Mouse (Mus musculus) effector memory CD4-positive, alpha-beta T cell, adult 7 months (primary cell): ENCODE measurements around the gene Olfr622. TPM values are rescaled to one million over a fixed set of nuclear protein-coding genes. Genes with fewer than 3 reads are reported as not detected.

Experiments used
- polyA plus RNA-seq: library from polyadenylated mRNA; unstranded; fragments of 100-300 nt; shearing (Covaris generic); gene quantifications from one replicate; pipeline ENCODE4 v1.2.1, GENCODE M21; 2017

The Olfr622 gene
- polyA plus RNA-seq: not detected

DNA sequence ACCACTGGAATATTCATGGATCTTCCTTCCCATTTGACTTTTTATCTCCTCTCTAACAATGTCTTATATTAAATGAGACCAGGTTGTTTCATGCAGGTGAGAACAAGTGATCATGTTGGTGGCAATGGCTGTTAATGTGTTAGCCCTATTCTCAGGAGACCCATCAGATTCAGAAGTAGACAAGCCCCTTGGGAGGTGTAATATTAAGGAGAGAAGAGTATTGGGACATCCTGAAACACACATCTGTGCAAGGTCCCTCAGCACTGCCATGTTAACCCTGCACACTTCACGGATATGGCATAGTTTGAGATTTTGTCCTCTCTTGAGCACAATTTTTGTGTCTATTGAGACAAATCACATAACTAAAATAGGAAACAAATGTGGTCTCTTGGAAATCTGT is at the start of gene Olfr622:
Olfr622 (minus strand) TSS at position 101 of the 400 bp plus-strand sequence.

DNA sequence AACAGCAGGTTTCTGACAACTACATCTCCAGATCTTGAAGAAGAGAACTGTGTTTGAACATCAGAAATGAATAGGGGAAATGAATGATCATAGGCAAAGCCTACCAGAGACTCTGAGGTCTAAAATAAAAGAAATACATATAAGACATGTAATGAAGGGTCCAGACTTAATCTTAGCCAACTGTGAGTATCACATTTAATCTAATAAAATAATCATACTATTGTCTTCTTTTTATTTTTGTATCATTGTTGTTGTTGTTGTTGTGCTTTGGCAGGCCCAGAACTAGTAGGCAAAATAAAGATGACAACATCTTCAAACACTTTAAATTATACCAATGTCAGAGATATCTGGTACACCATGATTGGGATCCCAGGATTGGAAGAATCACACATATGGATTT is 39.9 kb upstream of the Olfr622 start, which contains the start of gene Olfr625-ps1:
Olfr625-ps1 (plus strand) TSS at position 301 of the 400 bp plus-strand sequence.

DNA sequence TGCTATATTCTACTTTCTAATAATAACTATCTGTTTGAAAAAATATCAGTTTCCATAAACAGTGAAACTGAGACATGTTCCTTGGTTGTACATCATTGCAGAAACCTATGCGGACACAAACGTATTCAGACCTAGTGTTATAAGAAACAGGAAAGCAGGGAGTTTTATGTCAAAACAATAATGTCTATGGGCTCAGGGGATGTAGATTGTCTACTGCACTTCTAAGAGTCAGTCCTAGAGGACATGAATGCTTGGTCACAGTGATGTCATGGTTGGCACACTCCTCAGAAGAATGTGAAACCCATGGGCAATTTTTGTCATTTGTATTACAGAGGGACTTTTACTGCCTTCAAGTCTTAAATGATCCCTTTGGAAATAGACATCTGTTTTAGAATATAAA is 28.6 kb upstream of the Olfr622 start, which contains the start of gene Olfr624:
Olfr624 (minus strand) TSS at position 101 of the 400 bp plus-strand sequence.

DNA sequence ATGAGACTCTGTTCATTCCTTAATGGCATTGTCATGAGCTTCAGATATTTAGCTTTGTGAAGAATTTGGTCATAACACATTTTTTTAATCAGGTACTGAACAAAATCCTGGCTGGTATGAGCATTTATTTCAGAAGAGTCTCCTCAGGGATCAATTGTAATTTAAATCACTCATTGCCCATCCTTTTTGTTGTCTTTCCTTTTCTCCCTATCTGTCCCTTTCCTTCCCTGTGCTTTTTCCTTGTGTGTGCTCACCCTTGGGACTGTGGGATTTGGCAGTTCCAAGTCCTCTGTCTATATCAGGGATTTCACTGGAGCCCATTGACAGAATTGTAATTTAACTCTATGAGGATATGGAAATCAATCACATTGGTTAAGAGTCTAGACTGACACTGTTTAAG is 21.1 kb upstream of the Olfr622 start, which contains the start of gene Olfr623:
Olfr623 (minus strand) TSS at position 101 of the 400 bp plus-strand sequence.

DNA sequence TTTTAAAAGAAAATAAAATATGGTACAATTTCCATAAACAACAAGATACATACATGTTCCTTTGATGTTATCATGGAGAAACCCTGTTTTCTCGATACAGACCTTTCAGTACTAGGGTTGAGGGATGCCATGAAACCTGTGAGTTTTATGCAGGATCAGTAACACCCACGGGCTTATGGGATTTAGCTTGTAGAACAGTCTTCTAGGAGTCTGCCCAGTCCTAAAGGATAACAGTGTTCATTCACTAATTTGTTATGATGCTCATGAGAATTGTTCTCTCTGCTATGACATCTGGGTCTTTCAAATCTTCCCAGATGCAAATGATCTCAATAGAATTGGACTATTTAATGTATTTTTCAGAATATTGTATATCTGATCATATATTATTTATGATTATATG is 30.1 kb downstream of the Olfr622 start, which contains the start of gene Olfr620:
Olfr620 (minus strand) TSS at position 101 of the 400 bp plus-strand sequence.

GRCm38 (mm10) chr7:103600275-103600674 is 42.2 kb downstream of the Olfr622 start, which contains the start of gene Olfr619:
Gene Olfr619, plus strand, starts transcription at chr7:103600575.

DNA sequence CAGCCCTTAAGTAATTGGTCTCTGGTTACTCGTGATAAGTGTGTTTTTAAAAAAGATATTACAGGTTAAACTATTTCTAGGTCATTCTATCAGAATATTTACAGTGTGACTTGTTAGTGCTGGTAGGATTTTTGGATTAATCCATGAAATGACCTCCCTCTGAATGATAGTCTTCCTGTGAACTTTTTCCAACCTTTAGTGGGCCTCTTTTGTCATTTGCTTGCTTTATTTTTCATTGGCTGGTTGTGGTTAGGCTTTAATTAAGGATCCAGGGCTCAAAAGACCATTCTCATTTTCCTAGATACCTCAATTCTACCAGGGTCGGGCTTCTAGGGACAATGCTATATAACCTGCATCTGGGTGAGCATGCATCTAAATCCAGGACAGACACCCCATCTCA is 52.7 kb downstream of the Olfr622 start, which contains the start of gene Olfr618:
Olfr618 (plus strand) TSS at position 301 of the 400 bp plus-strand sequence.

Other genes starting within 250 kb of the Olfr622 start
- not detected for gene Usp17lc, start 227.6 kb downstream of the Olfr622 start, polyA plus RNA-seq
- gene Olfr605, start 197.3 kb downstream of the Olfr622 start, polyA plus RNA-seq: not detected
- not detected for gene Olfr606, start 193.7 kb downstream of the Olfr622 start, polyA plus RNA-seq
- gene Olfr607, start 178.6 kb downstream of the Olfr622 start, polyA plus RNA-seq: not detected
- not detected for gene Olfr608, start 172.8 kb downstream of the Olfr622 start, polyA plus RNA-seq
- not detected for gene Olfr609, start 144.6 kb downstream of the Olfr622 start, polyA plus RNA-seq
- not detected for gene Olfr610, start 130.6 kb downstream of the Olfr622 start, polyA plus RNA-seq
- gene Olfr611, start 121.9 kb downstream of the Olfr622 start, polyA plus RNA-seq: not detected
- not detected for gene Olfr612, start 100.0 kb downstream of the Olfr622 start, polyA plus RNA-seq
- gene Olfr613, start 94.6 kb downstream of the Olfr622 start, polyA plus RNA-seq: not detected
- gene Olfr615, start 86.6 kb downstream of the Olfr622 start, polyA plus RNA-seq: 0.23 TPM
- not detected for gene Olfr616, start 73.6 kb downstream of the Olfr622 start, polyA plus RNA-seq
- not detected for gene Olfr617, start 69.6 kb downstream of the Olfr622 start, polyA plus RNA-seq
- not detected for gene Olfr618, start 52.6 kb downstream of the Olfr622 start, polyA plus RNA-seq
- not detected for gene Olfr619, start 42.1 kb downstream of the Olfr622 start, polyA plus RNA-seq
- gene Olfr620, start 30.2 kb downstream of the Olfr622 start, polyA plus RNA-seq: 0.45 TPM
- not detected for gene Olfr623, start 21.0 kb upstream of the Olfr622 start, polyA plus RNA-seq
- gene Olfr624, start 28.5 kb upstream of the Olfr622 start, polyA plus RNA-seq: not detected
- gene Olfr625-ps1, start 40.0 kb upstream of the Olfr622 start, polyA plus RNA-seq: not detected
- gene Olfr243, start 72.0 kb upstream of the Olfr622 start, polyA plus RNA-seq: 0.07 TPM
- gene Olfr628, start 87.7 kb upstream of the Olfr622 start, polyA plus RNA-seq: not detected
- gene Olfr629, start 102.2 kb upstream of the Olfr622 start, polyA plus RNA-seq: not detected
- not detected for gene Olfr630, start 114.6 kb upstream of the Olfr622 start, polyA plus RNA-seq
- not detected for gene Olfr69, start 128.9 kb upstream of the Olfr622 start, polyA plus RNA-seq
- gene Olfr68, start 137.0 kb upstream of the Olfr622 start, polyA plus RNA-seq: not detected
- gene Olfr67, start 149.1 kb upstream of the Olfr622 start, polyA plus RNA-seq: not detected
- gene Hbb-bt, start 171.3 kb upstream of the Olfr622 start, polyA plus RNA-seq: not detected
- 4.4 TPM for gene Hbb-bs, start 185.4 kb upstream of the Olfr622 start, polyA plus RNA-seq
- not detected for gene Hbb-bh2, start 197.8 kb upstream of the Olfr622 start, polyA plus RNA-seq
- 0.65 TPM for gene Hbb-bh1, start 200.5 kb upstream of the Olfr622 start, polyA plus RNA-seq
- not detected for gene Hbb-y, start 210.5 kb upstream of the Olfr622 start, polyA plus RNA-seq
- gene Olfr66, start 243.6 kb upstream of the Olfr622 start, polyA plus RNA-seq: not detected